Mouse (Mus musculus) heart, adult 11 months (tissue): ENCODE measurements around the gene Eef1a1.
"Not testable (repeated sequence)": the region's sequence is repeated elsewhere in the genome, so short reads cannot be mapped to it uniquely, and the experiment has no call there.

Experiments used
- DNase-seq: peaks from one replicate; pipeline ENCODE4 v3.0.0; 2022

Gene Eef1a1

GRCm38 (mm10) chr9:78488890-78489420, at the start of gene Eef1a1:
Eef1a1 (minus strand) TSS chr9:78489151.
- DNase-seq: peak; percentile 97

- DNase-seq: no peak
Measured at GRCm38 (mm10) chr9:78538421-78538820, 49.5 kb upstream of the Eef1a1 start.

GRCm38 (mm10) chr9:78537154-78537873, 48.4 kb upstream of the Eef1a1 start:
- DNase-seq: peak; percentile 99

- DNase-seq: no peak
Measured at GRCm38 (mm10) chr9:78534606-78535005, 45.7 kb upstream of the Eef1a1 start.

GRCm38 (mm10) chr9:78533296-78533935, 44.5 kb upstream of the Eef1a1 start:
- no peak for DNase-seq

- no peak for DNase-seq
Measured at GRCm38 (mm10) chr9:78532341-78532819, 43.4 kb upstream of the Eef1a1 start.

GRCm38 (mm10) chr9:78531816-78532215, 42.9 kb upstream of the Eef1a1 start:
- DNase-seq: no peak

GRCm38 (mm10) chr9:78527767-78528381, 38.9 kb upstream of the Eef1a1 start:
- peak; percentile 97 for DNase-seq

GRCm38 (mm10) chr9:78527301-78527761, 38.4 kb upstream of the Eef1a1 start:
- DNase-seq: peak; percentile 98

GRCm38 (mm10) chr9:78526206-78526605, 37.3 kb upstream of the Eef1a1 start:
- no peak for DNase-seq

- DNase-seq: no peak
Measured at GRCm38 (mm10) chr9:78525451-78526135, 36.6 kb upstream of the Eef1a1 start.

GRCm38 (mm10) chr9:78521689-78522088, 32.7 kb upstream of the Eef1a1 start:
- peak; percentile 91 for DNase-seq

- peak; percentile 97 for DNase-seq
Measured at GRCm38 (mm10) chr9:78520780-78521601, 32.0 kb upstream of the Eef1a1 start.

GRCm38 (mm10) chr9:78520127-78520779, 31.3 kb upstream of the Eef1a1 start:
- DNase-seq: no peak

GRCm38 (mm10) chr9:78517237-78517636, 28.3 kb upstream of the Eef1a1 start:
- not testable (repeated sequence) for DNase-seq

GRCm38 (mm10) chr9:78516125-78516524, 27.2 kb upstream of the Eef1a1 start:
- peak; percentile 48 for DNase-seq

GRCm38 (mm10) chr9:78514681-78515080, 25.7 kb upstream of the Eef1a1 start:
- no peak for DNase-seq

- DNase-seq: peak; percentile 98
Measured at GRCm38 (mm10) chr9:78513776-78514500, 25.0 kb upstream of the Eef1a1 start.

- peak; percentile 27 for DNase-seq
Measured at GRCm38 (mm10) chr9:78511705-78512104, 22.8 kb upstream of the Eef1a1 start.

GRCm38 (mm10) chr9:78508106-78508786, 19.3 kb upstream of the Eef1a1 start:
- peak; percentile 74 for DNase-seq
